Mouse (Mus musculus) intestine, embryonic 14.5 days (tissue): ENCODE results near the gene Fam166b. TPM values are rescaled to one million over a fixed set of nuclear protein-coding genes. Genes with fewer than 3 reads are reported as not detected.

Experiments used
- ATAC-seq: fragments of 200-750 bp; cut with Nextera tagmentation; replicated peaks from 2 replicates; pipeline ENCODE4 v1.8.0; 2017; ENCODE audit warnings: low read depth, moderate number of reproducible peaks, moderate TSS enrichment, moderate library complexity; ENCODE audit not compliant: low FRiP score, low TSS enrichment
- DNase-seq: peaks from one replicate; pipeline ENCODE4 v3.0.0-alpha.2; 2018; ENCODE audit warnings: low spot score
- H3K27ac ChIP-seq: fragments of 300-500 bp; sonication (generic); 2 replicates; pipeline ENCODE4 v1.5.1; 2014; ENCODE audit warnings: low read depth, mild to moderate bottlenecking, control low read depth
- H3K27me3 ChIP-seq: fragments of 300-500 bp; sonication (generic); replicated peaks from 2 replicates; pipeline ENCODE4 v1.6.1; 2014; ENCODE audit warnings: low read length, control low read depth; ENCODE audit not compliant: control insufficient read depth, insufficient read depth
- H3K36me3 ChIP-seq: fragments of 300-500 bp; sonication (generic); 2 replicates; pipeline ENCODE4 v1.6.1; 2014; ENCODE audit warnings: low read length, control low read depth; ENCODE audit not compliant: control insufficient read depth, insufficient read depth
- H3K4me1 ChIP-seq: fragments of 300-500 bp; sonication (generic); replicated peaks from 2 replicates; pipeline ENCODE4 v1.6.1; 2014; ENCODE audit warnings: low read length, control low read depth, mixed read lengths; ENCODE audit not compliant: control insufficient read depth, insufficient read depth
- H3K4me2 ChIP-seq: fragments of 300-500 bp; sonication (generic); 2 replicates; pipeline ENCODE4 v1.6.1; 2014; ENCODE audit warnings: low read length
- H3K4me3 ChIP-seq: fragments of 300-500 bp; sonication (generic); 2 replicates; pipeline ENCODE4 v1.5.1; 2014; ENCODE audit warnings: low read depth, low read length, control low read depth, mixed read lengths
- H3K9ac ChIP-seq: fragments of 300-500 bp; sonication (generic); 2 replicates; pipeline ENCODE4 v1.6.1; 2014; ENCODE audit warnings: mild to moderate bottlenecking, low read length
- H3K9me3 ChIP-seq: fragments of 300-500 bp; sonication (generic); 2 replicates; pipeline ENCODE4 v1.6.1; 2016; ENCODE audit warnings: low read length, control low read depth; ENCODE audit not compliant: control insufficient read depth
- WGBS: fragments of 180-500 bp; shearing (Covaris S2); extraction: QIAGEN DNeasy Blood & Tissue Kit; methylation state at CpG from one replicate; pipeline ENCODE4 v1.1.7; 2014; 5-methylcytosine and 5-hydroxymethylcytosine counted together
- polyA plus RNA-seq: library from polyadenylated mRNA; unstranded; fragments of >200 nt; fragmentation: Nextera tagmentation; extraction: Ambion mirVana; gene quantifications from 2 replicates; pipeline ENCODE4 v1.2.1, GENCODE M21; 2014

Fam166b gene
- polyA plus RNA-seq, 1 experiment from 2014 or later, result 0.18 TPM

DNA sequence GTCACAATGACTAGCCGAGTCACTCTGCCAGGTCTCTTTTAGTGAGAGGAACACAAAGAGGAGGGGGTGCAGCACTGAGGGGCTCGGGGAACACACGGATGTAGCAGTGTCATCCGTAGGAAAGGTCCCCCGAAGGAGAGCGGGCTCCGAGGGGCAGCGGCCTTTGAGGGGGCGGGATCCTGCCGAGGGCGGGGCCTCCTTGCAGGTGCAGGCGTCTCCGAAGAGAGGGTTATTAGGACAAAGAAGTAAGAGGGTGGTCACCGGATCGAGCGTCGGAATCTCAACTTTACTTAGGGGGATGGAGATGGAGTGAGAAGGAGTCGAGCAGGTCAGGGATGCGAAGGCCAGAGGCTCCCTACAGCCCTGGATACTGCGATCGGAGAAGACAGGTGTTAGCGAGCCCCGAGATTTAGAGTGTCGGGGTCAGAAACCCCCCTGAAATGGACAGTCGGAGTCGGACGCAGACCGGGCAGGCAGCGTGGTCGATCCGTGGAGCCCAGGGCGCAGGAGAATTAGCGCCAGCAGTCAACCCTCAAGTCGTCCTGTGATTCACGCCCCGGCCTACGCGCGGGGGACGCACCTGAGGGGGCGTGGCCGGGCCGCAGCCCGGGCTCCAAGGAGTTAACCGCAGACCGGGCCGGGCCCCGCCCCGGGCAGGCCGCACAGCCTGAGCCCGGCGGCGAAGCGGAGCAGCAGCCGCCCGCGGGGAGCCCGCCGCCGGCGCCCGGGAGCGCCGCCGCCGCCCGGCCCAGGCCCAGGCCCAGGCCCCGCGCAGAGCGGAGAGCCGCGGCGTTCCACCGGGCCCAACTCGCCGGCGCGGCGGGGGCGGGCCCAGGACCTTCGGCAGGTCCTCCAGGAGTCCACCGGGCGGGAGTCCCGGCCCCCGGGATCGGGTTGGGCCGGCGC lies 13.8 kb upstream of the Fam166b start:
- Histone ChIP-seq H3K4me3 (peak overlapping the region; percentile 85), H3K4me2 (peak overlapping the region; percentile 90), H3K36me3 (peaks cover 31% of the 10 kb centered on the region), H3K27ac (peak overlapping the region; percentile 87), H3K4me1 (peaks cover 13% of the 10 kb centered on the region), H3K9ac (peak overlapping the region; percentile 96), H3K27me3 (no peaks in the 10 kb centered on the region), H3K9me3 (no peaks in the 10 kb centered on the region)
- WGBS, result under 1% methylated on average over 49 of the region's 88 CpGs
- DNase-seq (peak; percentile 85), ATAC-seq (peak; percentile 72)

GRCm38 (mm10) chr4:43442044-43442443 lies 13.1 kb upstream of the Fam166b start:
- H3K4me1 ChIP-seq, result peaks cover 13% of the 10 kb centered on the region
- ATAC-seq, result peak; percentile 93

DNA sequence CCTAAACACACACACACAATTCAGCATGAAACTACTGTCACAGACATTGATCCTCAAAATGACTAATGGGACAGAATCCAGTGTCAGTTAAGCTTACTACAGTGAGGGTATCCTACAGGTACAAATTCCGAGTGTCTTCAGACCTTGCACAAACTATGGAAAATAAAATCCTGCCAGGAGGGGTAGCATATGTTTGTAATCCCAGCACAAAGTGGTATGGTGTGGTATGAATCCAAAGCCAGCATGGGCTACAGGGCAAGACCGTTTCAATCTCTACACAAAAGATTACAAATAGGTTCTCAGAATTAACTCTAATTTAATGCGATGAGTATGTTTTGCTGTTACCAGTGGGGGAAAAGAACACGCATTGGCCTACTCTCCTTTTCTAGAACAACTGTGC lies 12.7 kb upstream of the Fam166b start, which contains the start of gene Tesk1:
TSS of gene Tesk1 (plus strand) at position 301 of the 400 bp plus-strand sequence.
- WGBS, result 30% methylated on average over 4 of the region's 4 CpGs
- peak within 1 kb of the TSS; percentile 90 for H3K4me2 ChIP-seq
- no peaks in the 10 kb centered on the region for H3K9me3 ChIP-seq
- peak within 1 kb of the TSS; percentile 87 for H3K27ac ChIP-seq
- H3K27me3 ChIP-seq, result no peaks in the 10 kb centered on the region
- H3K4me1 ChIP-seq, result peaks cover 13% of the 10 kb centered on the region
- ATAC-seq (no peak), DNase-seq (no peak)
- peaks cover 20% of the 10 kb centered on the region for H3K36me3 ChIP-seq
- peak within 1 kb of the TSS; percentile 85 for H3K4me3 ChIP-seq
- H3K9ac ChIP-seq, result peak within 1 kb of the TSS; percentile 96

More at GRCm38 (mm10) chr4:43442044-43442443, 13.1 kb upstream of the Fam166b start:
- whole genome bisulfite sequencing, result under 1% methylated on average over 33 of the region's 33 CpGs
- peak; percentile 99 for DNase-seq
- Histone ChIP-seq H3K4me3 (peak overlapping the region; percentile 85), H3K36me3 (peaks cover 24% of the 10 kb centered on the region), H3K27ac (peak overlapping the region; percentile 87), H3K9me3 (no peaks in the 10 kb centered on the region), H3K4me2 (peak overlapping the region; percentile 90), H3K27me3 (no peaks in the 10 kb centered on the region), H3K9ac (peak overlapping the region; percentile 96)

DNA sequence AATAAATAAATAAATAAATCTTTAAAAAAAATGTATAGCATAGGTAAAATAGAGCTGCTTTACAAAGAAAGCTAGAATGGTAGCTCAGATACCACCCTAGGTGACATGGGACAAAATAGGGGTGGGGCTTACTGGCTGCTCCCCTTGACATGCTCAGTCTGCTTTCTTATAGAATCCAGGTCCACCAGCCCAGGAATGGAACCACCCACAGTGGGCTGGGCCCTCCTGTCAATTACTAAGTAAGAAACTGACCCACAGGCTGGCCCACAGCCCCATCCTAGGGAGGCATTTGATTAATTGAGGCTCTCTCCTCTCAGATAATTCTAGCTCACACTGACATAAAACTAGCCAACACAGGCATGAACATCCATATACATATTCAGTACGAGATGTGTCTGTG lies 3.9 kb upstream of the Fam166b start:
- H3K4me1 ChIP-seq, result peaks cover 8% of the 10 kb centered on the region
- no peak overlapping the region for H3K27ac ChIP-seq
- no peak for ATAC-seq
- DNase-seq, result no peak
- H3K4me3 ChIP-seq, result no peak overlapping the region
- 0 out of 2 replicates have a peak, but pooled peaks cover 2% of the 10 kb centered on the region for H3K27me3 ChIP-seq
- 89% methylated on average over 1 of the region's 1 CpGs for WGBS
- no peak overlapping the region for H3K4me2 ChIP-seq
- H3K36me3 ChIP-seq, result no peaks in the 10 kb centered on the region
- no peak overlapping the region for H3K9ac ChIP-seq
- H3K9me3 ChIP-seq, result no peaks in the 10 kb centered on the region

DNA sequence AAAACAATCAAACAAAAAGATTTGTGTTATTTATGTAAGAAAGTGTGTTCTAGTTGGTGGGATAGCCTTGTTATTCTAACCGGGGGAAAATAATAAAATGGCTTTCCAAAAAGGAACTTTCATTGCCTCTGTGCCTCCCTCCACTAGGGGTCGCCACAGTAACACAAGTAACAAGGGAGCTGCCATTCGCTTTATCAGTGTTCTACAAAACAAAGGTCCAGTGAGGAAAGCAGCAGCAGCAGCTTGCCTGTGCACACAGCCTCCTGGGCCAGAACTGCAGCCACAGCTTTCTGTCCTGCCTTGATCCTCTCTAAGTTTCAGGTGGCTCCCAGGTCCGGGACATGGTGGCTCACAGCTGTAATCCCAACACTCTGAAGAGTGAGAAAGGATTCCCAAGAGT lies 2.8 kb upstream of the Fam166b start:
- peaks cover 8% of the 10 kb centered on the region for H3K4me1 ChIP-seq
- H3K27me3 ChIP-seq, result peaks cover 11% of the 10 kb centered on the region
- H3K27ac ChIP-seq, result no peak overlapping the region
- H3K36me3 ChIP-seq, result peaks cover 4% of the 10 kb centered on the region; the same call in 1 of the 2 replicates
- H3K9ac ChIP-seq, result no peak overlapping the region
- ATAC-seq (peak; percentile 43; the same call in 1 of the 2 replicates), DNase-seq (peak; percentile 86)
- no peaks in the 10 kb centered on the region for H3K9me3 ChIP-seq
- no peak overlapping the region for H3K4me2 ChIP-seq
- 4% methylated on average over 4 of the region's 4 CpGs for WGBS
- H3K4me3 ChIP-seq, result no peak overlapping the region

DNA sequence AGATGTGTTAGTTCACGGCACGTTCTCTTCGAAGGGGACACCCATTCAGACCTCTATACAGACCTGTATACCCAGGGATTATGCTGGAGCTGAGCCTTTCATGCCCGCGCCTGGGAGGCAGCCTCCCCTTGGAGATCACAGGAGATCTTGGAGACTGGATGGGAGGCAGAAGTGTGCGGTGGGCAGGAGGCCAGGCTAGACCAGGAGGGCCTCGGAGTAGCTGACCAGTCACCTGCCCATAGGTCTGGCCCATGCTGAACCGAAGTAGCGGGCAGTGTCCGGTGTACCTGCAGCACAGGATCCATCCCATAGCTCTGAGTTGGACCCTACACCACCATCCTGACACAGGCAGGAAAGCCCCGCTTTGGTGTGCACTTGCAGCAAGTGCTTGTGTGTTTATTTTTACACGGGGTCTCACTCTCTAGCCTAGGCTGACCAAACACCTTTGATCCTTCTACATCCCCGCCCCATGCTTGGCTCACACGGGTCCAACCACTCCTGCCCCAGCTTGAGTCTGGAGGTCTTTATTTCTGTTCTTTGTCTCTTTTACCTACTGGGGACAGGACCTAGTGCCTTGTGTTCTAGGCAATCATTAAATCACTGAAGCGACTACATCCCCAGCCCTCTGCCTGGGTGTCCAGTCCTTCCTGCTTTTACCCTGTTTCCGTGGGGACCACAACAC lies 613 bp downstream of the Fam166b start:
- Histone ChIP-seq H3K4me2 (peak overlapping the region; percentile 36; the same call in 1 of the 2 replicates), H3K27me3 (peaks cover 24% of the 10 kb centered on the region), H3K9me3 (no peaks in the 10 kb centered on the region), H3K27ac (no peak overlapping the region), H3K4me3 (no peak overlapping the region), H3K9ac (no peak overlapping the region), H3K4me1 (peaks cover 8% of the 10 kb centered on the region), H3K36me3 (peaks cover 37% of the 10 kb centered on the region)
- WGBS, result 38% methylated on average over 16 of the region's 16 CpGs
- no peak for ATAC-seq
- peak; percentile 64 for DNase-seq

DNA sequence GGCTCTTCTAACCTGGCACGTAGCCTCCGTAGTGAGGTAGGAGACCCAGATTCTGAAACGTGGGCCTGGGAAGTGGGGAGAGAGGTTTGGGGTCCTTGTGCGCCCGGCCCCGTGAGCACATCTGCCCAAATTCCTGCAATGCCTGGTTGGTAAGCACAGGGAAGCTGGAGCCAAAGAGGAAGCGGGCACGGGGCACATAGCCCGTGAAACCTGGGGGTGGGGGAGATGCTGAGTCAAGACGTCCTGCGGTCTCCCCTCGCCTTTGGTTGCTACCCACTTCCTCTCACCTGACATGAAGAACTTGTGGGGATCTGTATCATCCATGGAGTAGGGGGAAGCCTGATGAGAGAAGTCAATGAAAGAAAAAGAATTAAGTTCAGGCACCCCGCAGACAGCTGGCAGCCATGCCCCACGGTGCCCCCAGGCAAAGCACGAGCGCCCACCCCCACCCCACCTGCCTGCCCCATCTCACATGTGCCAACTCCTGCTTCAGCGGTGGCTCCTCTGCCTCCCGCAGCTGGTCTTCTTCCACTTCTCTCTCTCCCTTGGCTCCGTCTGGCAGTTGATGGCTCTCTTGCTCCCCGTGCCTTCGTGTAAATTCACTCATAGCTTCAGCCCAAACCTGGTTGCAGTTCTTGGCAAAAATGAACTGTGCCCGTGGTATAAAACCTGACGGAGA lies 1.3 kb downstream of the Fam166b start:
- Histone ChIP-seq H3K9me3 (no peaks in the 10 kb centered on the region), H3K9ac (no peak overlapping the region), H3K4me3 (no peak overlapping the region), H3K27ac (no peak overlapping the region), H3K27me3 (peaks cover 24% of the 10 kb centered on the region), H3K36me3 (peaks cover 44% of the 10 kb centered on the region), H3K4me1 (peaks cover 8% of the 10 kb centered on the region), H3K4me2 (no peak overlapping the region)
- WGBS, result 35% methylated on average over 23 of the region's 23 CpGs
- DNase-seq, result no peak
- no peak for ATAC-seq

GRCm38 (mm10) chr4:43426487-43426886 lies 2.4 kb downstream of the Fam166b start:
- H3K4me1 ChIP-seq, result peaks cover 8% of the 10 kb centered on the region
- no peak overlapping the region for H3K4me2 ChIP-seq
- no peak overlapping the region for H3K9ac ChIP-seq
- H3K27ac ChIP-seq, result no peak overlapping the region
- ATAC-seq (no peak), DNase-seq (no peak)
- no peak overlapping the region for H3K4me3 ChIP-seq
- H3K36me3 ChIP-seq, result peaks cover 55% of the 10 kb centered on the region
- WGBS, result 54% methylated on average over 10 of the region's 10 CpGs
- no peaks in the 10 kb centered on the region for H3K9me3 ChIP-seq
- peaks cover 24% of the 10 kb centered on the region for H3K27me3 ChIP-seq
